Mouse (Mus musculus): ENCODE measurements around the gene Dusp22.

The Dusp22 gene

DNA sequence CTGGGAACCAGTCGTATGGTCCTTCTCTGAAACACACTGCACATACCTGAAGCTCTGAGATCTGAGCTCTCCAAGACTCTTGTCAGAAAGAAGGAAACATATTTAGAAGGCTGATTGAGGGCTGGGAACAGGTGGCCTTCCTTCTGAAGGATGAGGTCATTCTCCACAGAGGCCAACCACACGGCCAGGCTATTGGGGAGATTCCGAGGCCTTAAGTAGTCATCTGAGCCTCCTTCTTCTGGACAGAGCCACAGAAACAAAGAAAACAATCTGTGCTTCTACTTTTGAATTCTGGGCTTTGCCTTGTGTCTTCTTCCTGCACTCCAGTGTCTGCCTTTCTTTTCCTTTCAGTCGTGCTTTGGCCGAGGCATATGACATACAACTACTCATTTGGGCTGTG, 2.9 kb upstream of the Dusp22 start:
- DNase-seq (ENCODE audit: low read depth, low spot score), result no peak
- H3K27me3 ChIP-seq (ENCODE audit: control insufficient read depth, insufficient read depth, low read length, poor library complexity, severe bottlenecking), result no peaks in the 10 kb centered on the region
- H3K36me3 ChIP-seq (ENCODE audit: control insufficient read depth, insufficient read depth, low read length, poor library complexity, severe bottlenecking), result no peaks in the 10 kb centered on the region

DNA sequence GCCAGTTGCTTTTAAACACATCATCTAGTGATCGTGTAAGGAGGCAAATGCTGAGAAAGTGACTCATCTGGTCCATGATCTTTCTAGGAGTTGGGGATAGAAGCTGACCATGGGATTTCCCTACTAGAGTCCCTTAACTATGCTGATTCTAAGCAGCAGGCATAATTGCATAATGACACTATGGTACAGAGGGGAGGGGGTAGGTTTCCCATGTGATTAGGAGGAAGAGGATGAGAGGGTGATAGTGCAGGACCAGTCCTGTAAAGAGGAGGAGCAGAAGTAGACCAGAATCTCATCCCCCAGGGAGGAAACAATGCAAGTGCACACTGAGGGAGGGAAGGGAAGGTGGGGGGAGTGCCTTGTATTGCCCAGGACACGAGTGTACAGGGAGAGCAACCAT, 2.0 kb upstream of the Dusp22 start:
- DNase-seq (ENCODE audit: low read depth, low spot score), result no peak
- Histone ChIP-seq H3K27me3 (ENCODE audit: control insufficient read depth, insufficient read depth, low read length, poor library complexity, severe bottlenecking) (no peaks in the 10 kb centered on the region), H3K36me3 (ENCODE audit: control insufficient read depth, insufficient read depth, low read length, poor library complexity, severe bottlenecking) (no peaks in the 10 kb centered on the region)

DNA sequence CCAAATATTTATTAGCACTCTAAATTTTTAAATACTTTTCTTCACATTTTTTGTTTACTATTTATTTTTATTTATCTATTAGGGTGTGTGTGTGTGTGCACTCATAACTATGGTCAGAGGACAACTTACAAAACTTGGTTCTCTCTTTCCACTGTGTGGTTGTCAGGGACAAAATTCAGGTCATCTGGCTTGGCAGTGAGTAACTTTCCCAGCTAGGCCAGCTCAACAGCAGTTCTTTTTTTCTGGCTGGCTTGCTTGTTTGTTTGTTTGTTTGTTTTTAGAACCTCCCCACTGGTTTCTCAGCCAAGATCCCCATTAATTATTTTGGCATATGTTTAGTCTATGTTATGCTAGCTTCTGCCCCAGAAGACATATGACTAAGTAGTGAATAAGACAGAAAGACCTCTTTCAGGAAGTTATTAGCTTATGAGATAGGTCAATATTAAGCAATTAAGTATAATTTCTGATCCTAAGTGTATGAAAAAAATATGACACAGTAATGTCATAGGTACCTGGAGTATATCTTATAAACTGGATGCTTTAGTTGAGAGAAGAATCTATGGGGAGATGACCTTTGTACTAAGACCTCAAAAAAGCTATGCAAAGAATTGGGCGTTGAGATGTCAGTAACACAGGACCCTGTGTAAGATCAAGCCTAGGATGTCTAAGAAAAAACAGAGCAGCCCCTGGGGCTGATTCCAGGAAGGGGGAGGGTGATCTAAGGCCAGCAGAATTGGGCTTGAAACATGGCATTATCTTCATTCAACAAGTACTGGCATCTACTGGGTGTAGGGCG, 1.4 kb upstream of the Dusp22 start:
- H3K36me3 ChIP-seq (ENCODE audit: control insufficient read depth, insufficient read depth, low read length, poor library complexity, severe bottlenecking), result no peaks in the 10 kb centered on the region
- no peak for DNase-seq (ENCODE audit: low read depth, low spot score)
- H3K27me3 ChIP-seq (ENCODE audit: control insufficient read depth, insufficient read depth, low read length, poor library complexity, severe bottlenecking), result no peaks in the 10 kb centered on the region

DNA sequence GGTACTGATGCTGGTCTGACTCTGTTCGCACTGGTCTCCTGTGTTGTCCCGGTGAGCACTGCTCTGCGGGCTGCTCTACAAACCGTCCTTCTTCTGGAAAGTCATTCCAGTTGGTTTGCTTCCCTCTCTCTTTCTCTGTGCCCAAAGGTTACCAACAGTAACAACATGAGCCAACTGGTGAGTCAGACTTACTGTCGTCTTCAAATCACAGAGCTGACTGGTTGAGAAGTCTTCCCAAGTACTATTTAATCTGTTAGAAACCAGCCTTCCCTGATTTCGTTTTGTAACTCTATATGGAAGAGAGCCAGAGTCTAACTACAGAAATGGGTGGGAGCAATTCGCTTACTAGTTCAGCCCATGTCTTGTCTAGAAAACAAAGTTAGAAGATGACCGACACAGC, 5.5 kb downstream of the Dusp22 start:
- no peak for DNase-seq (ENCODE audit: low read depth, low spot score)
- H3K27me3 ChIP-seq (ENCODE audit: control insufficient read depth, insufficient read depth, low read length, poor library complexity, severe bottlenecking), result no peaks in the 10 kb centered on the region
- no peaks in the 10 kb centered on the region for H3K36me3 ChIP-seq (ENCODE audit: control insufficient read depth, insufficient read depth, low read length, poor library complexity, severe bottlenecking)

DNA sequence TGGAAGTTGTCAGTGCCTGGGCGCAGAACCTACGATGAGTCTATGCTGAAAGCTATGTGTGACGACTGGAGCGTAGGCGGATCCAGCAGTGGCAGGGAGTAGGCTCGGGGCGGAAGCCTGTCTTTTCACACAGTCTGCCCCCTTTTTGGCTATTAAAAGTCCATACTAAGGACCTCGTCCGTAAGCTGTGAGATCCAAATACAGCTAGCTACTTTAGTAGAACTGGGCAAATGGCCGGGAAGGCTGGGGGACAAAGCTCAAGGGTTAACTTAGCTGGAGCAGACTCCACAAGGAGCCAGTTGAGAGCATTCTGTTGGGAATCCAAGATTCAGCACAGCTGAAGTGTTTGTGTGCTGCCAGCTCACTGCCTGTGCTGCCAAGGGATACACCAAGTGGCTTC, 6.7 kb downstream of the Dusp22 start:
- DNase-seq (ENCODE audit: low read depth, low spot score), result no peak
- Histone ChIP-seq H3K36me3 (ENCODE audit: control insufficient read depth, insufficient read depth, low read length, poor library complexity, severe bottlenecking) (no peaks in the 10 kb centered on the region), H3K27me3 (ENCODE audit: control insufficient read depth, insufficient read depth, low read length, poor library complexity, severe bottlenecking) (no peaks in the 10 kb centered on the region)

DNA sequence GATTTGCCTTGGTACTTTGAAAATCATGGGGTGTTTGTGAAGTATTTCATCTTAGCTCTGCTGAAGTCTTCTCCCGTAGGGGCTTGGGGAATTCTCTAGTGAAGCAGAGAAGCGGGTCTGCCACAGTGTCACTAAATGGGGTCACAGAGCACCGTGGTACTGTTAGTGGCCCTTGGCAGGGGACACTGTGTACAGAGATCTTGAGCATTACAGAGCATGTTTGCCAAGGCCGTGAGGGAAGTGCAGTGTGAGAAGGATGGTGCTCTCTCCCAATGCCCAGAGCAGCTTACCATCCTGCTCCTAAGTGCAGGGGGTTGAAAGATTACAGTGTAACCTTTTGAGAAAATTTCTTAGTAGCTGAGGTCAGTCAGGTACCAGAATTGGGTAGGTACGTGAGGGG, 8.5 kb downstream of the Dusp22 start:
- no peak for DNase-seq (ENCODE audit: low read depth, low spot score)
- H3K27me3 ChIP-seq (ENCODE audit: control insufficient read depth, insufficient read depth, low read length, poor library complexity, severe bottlenecking), result no peaks in the 10 kb centered on the region
- no peaks in the 10 kb centered on the region for H3K36me3 ChIP-seq (ENCODE audit: control insufficient read depth, insufficient read depth, low read length, poor library complexity, severe bottlenecking)

DNA sequence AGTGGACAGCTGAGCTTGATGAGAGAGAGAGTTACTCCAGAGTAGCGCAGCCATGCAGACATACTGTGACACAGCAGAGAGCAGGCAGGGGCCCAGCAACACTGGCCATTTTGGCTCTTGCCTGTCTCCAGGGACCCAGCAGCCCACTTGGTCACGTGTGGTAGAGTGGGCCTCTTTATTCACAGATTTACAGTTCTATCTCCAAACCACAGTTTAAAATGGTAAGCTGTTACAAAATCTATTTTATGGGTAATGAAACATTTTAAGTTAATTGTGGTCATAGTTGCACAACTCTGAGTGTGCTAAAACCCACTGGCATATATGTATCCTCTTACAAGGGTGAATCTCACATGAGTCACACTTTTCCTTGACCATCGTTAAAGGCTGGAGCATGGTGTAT, 9.5 kb downstream of the Dusp22 start:
- DNase-seq (ENCODE audit: low read depth, low spot score), result no peak
- H3K27me3 ChIP-seq (ENCODE audit: control insufficient read depth, insufficient read depth, low read length, poor library complexity, severe bottlenecking), result no peaks in the 10 kb centered on the region
- H3K36me3 ChIP-seq (ENCODE audit: control insufficient read depth, insufficient read depth, low read length, poor library complexity, severe bottlenecking), result no peaks in the 10 kb centered on the region

DNA sequence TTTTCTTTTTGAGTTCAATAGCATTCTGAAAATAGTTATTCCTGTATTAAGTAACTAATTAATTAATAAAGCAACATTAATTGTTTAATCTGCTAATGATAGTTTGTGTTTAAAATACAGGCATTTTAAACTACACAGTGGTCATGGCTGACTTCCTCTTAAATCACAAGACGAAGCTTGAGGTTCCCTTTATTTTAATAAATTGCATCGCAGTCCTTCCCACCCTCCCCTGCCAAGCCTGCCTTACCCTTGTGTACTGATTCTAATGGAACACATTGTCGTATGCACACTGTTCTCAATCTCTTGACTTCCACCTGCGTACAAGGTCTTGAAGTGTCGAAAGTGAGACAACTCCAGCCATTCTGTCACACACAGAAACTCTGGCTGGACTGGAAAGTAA, 14.1 kb downstream of the Dusp22 start:
- DNase-seq (ENCODE audit: low read depth, low spot score), result peak; percentile 34
- H3K27me3 ChIP-seq (ENCODE audit: control insufficient read depth, insufficient read depth, low read length, poor library complexity, severe bottlenecking), result no peaks in the 10 kb centered on the region

DNA sequence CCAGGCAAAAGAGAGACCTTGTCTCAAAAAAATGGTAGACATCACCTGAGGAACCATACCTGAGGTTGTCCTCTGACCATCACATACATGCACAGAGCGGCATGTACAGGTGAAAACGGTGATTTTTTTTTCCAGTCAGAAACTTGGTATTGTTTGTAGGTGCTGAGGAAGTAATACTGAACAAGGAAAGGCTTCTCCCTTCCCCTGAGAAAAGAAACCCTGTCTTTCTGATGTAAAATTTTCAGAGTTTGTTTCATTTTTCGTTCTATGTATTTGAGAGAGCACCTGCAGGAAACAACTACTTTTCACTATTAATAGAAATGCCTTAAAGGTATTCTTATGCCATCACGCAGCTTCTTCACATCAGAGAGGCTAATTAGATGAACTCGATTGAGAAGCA, 19.0 kb downstream of the Dusp22 start:
- Histone ChIP-seq H3K27me3 (ENCODE audit: control insufficient read depth, insufficient read depth, low read length, poor library complexity, severe bottlenecking) (no peaks in the 10 kb centered on the region), H3K36me3 (ENCODE audit: control insufficient read depth, insufficient read depth, low read length, poor library complexity, severe bottlenecking) (no peaks in the 10 kb centered on the region)
- no peak for DNase-seq (ENCODE audit: low read depth, low spot score)

More for the DNA sequence above, 14.1 kb downstream of the Dusp22 start:
- no peaks in the 10 kb centered on the region for H3K36me3 ChIP-seq (ENCODE audit: control insufficient read depth, insufficient read depth, low read length, poor library complexity, severe bottlenecking)

DNA sequence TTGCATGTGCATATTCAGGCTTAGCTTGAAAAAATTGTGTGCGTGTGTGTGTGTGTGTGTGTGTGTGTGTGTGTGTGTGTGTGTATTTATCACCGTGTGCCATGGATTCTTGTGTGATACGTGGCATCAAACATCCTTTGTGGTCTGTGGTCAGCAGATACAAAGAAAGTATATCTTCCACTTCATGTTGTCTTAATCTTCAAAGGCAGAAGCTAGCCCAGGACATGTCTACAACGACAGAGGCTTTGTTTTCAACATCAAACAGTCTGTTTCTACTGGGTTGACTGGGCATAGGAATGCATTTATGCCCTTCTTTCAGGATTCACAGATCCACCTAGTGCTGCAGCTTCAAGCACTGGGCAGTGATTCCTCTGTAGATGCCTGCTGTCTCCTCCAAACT, 22.1 kb downstream of the Dusp22 start:
- Histone ChIP-seq H3K36me3 (ENCODE audit: control insufficient read depth, insufficient read depth, low read length, poor library complexity, severe bottlenecking) (no peaks in the 10 kb centered on the region), H3K27me3 (ENCODE audit: control insufficient read depth, insufficient read depth, low read length, poor library complexity, severe bottlenecking) (no peaks in the 10 kb centered on the region)
- DNase-seq (ENCODE audit: low read depth, low spot score), result no peak

DNA sequence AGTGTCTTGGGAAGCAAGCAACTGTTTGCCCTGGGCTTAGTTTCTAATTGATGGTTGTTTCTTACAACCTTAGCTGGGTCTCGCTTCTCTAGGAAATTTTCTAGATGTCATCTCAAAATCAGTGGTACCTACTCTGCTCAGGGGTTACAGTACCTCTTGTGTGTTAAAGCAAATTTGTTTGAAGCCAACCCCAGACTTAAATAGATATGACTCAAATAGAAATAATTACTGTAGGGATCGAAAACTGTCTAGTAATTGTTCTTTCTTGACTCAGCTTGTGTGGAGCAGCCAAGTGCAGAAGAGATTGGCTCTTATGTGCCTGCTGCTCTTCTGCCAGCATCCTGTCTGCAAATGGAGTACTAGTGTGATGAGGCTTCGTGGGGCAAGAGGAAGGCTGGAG, 22.5 kb downstream of the Dusp22 start:
- no peaks in the 10 kb centered on the region for H3K36me3 ChIP-seq (ENCODE audit: control insufficient read depth, insufficient read depth, low read length, poor library complexity, severe bottlenecking)
- DNase-seq (ENCODE audit: low read depth, low spot score), result no peak
- H3K27me3 ChIP-seq (ENCODE audit: control insufficient read depth, insufficient read depth, low read length, poor library complexity, severe bottlenecking), result no peaks in the 10 kb centered on the region

DNA sequence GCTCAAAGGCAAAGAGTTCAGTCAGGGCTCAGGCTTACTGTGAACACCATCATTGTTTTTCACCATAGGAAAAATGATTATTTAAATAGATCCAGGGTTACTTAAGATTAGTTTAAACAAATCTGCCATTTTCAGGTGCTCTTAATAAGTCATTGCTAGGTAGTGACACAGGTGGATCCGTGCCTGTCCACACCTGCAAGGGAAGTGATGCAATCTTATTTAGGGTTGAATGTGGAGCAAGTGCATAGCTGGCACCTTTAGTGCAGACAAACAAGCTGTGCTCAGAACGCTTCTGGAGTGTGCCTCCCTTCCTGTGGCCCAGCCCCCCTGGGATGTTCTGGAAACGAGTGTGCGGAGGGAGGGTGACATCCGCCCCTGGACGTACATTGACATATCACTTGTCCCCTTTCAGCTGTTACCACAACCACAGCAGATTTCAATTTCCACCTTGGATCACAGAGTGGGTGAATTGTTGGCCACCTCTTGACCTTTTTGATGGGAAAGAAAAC, 24.9 kb downstream of the Dusp22 start:
- Histone ChIP-seq H3K27me3 (ENCODE audit: control insufficient read depth, insufficient read depth, low read length, poor library complexity, severe bottlenecking) (no peaks in the 10 kb centered on the region), H3K36me3 (ENCODE audit: control insufficient read depth, insufficient read depth, low read length, poor library complexity, severe bottlenecking) (no peaks in the 10 kb centered on the region)
- peak; percentile 15 for DNase-seq (ENCODE audit: low read depth, low spot score)

DNA sequence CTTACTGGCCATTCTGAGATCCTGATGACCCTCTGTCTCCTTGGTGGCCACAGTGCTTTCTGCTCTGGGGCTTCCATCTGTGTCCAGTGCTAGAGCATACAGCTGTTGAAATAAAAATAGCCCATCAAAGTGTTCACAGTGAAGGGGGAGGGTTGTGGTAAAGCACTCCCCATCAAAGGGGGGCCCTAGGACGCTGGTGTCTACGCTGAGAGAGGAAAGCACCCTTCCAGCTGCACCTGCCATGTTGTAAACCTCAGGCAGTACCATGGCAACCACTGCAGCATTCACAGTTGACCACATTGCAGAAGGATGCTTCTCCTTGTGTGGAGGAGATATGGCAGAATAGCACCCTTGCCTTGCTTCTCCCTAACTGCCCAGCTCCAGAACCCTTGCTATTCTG, 26.2 kb downstream of the Dusp22 start:
- Histone ChIP-seq H3K36me3 (ENCODE audit: control insufficient read depth, insufficient read depth, low read length, poor library complexity, severe bottlenecking) (no peaks in the 10 kb centered on the region), H3K27me3 (ENCODE audit: control insufficient read depth, insufficient read depth, low read length, poor library complexity, severe bottlenecking) (no peaks in the 10 kb centered on the region)
- DNase-seq (ENCODE audit: low read depth, low spot score), result peak; percentile 64

DNA sequence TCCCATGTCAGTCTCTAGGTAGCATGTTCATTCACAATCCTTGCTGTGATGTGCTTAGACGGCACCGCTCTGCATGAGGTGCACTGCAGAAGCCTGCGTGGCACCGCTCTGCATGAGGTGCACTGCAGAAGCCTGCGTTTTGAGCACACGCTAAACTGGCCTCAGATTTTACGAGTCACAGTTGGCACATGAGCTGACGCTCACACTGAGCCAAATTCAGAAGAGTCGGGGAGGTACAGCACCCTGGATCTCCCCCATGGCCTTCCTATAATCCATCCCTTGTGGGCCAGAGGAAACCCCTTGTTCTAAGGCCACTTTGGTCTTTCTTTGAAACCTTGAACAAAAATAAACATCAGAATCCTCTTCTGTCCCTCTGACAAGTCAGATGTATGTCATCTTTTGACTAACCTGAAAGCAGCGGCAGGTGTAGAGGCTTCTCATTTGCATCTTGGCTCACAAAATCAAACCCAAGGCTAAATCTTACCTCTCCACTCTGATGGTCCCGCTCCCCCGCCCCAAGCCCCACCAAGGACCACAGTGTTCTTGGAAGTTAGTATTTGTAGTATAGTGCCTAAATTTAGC, 28.3 kb downstream of the Dusp22 start:
- Histone ChIP-seq H3K27me3 (ENCODE audit: control insufficient read depth, insufficient read depth, low read length, poor library complexity, severe bottlenecking) (no peaks in the 10 kb centered on the region), H3K36me3 (ENCODE audit: control insufficient read depth, insufficient read depth, low read length, poor library complexity, severe bottlenecking) (no peaks in the 10 kb centered on the region)
- no peak for DNase-seq (ENCODE audit: low read depth, low spot score)

DNA sequence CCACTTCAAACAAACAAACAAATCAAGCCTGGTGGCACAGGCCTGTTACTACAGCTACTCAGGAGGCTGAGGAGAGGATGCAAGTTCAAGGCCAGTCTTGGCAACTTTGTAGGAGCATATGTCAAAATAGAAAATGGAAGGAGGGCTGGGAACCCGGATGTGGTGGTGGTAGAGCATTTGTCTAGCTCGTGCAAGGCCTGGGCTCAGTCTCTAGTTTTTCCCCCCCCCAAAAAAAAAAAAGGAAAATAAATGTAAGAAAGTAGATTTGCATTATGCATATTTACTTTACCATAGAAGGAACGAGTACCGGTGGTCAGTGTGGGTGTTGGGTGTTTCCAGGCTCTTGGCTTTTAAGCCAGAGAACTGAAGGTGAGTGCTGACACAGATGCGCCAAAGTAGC, 29.7 kb downstream of the Dusp22 start:
- no peak for DNase-seq (ENCODE audit: low read depth, low spot score)
- Histone ChIP-seq H3K36me3 (ENCODE audit: control insufficient read depth, insufficient read depth, low read length, poor library complexity, severe bottlenecking) (no peaks in the 10 kb centered on the region), H3K27me3 (ENCODE audit: control insufficient read depth, insufficient read depth, low read length, poor library complexity, severe bottlenecking) (no peaks in the 10 kb centered on the region)
